Mouse (Mus musculus) CH12.LX (cell line): ENCODE measurements at regions not wholly inside any gene's neighbourhood (a gene's known extent, or its start where the extent isn't known, plus 50 kb on each side); places are given as distances from the start of the nearest gene placed in this dataset.

ENCODE experiments used
- JUND ChIP-seq: conservative IDR thresholded peaks from 2 replicates; pipeline ENCODE4 v1.6.1; 2011; ENCODE audit warnings: low read depth, low read length, improper control_type of control experiment
- ZKSCAN1 ChIP-seq: IDR thresholded peaks from 2 replicates; pipeline ENCODE4 v1.6.1; 2012; ENCODE audit warnings: low read depth, inconsistent platforms, low read length, improper control_type of control experiment, borderline replicate concordance

- no peak for TF ChIP-seq ZKSCAN1
- TF ChIP-seq JUND: no peak
Observed at GRCm38 (mm10) chr2:51014232-51014631, 134.7 kb downstream of the Rnd3 start.
